Mouse (Mus musculus) G1E-ER4 (cell line): ENCODE results near the gene Ngf. TPM values are rescaled to one million over a fixed set of nuclear protein-coding genes. Genes with fewer than 3 reads are reported as not detected.

Experiments
- GATA1 ChIP-seq: IDR thresholded peaks from one replicate; pipeline ENCODE4 v1.8.0; 2012; ENCODE audit warnings: low read length, inconsistent platforms
- polyA plus RNA-seq: library from polyadenylated mRNA; stranded (reverse); fragments of >175 nt; gene quantifications from 2 replicates; pipeline ENCODE4 v1.2.3, GENCODE M21; 2012

The Ngf gene
- not detected in 2 replicates for polyA plus RNA-seq

- TF ChIP-seq GATA1, result no peak
These were observed at the start of gene Ngf for GRCm38 (mm10) chr3:102469713-102470448. Gene Ngf, plus strand, starts transcription at chr3:102469919.

DNA sequence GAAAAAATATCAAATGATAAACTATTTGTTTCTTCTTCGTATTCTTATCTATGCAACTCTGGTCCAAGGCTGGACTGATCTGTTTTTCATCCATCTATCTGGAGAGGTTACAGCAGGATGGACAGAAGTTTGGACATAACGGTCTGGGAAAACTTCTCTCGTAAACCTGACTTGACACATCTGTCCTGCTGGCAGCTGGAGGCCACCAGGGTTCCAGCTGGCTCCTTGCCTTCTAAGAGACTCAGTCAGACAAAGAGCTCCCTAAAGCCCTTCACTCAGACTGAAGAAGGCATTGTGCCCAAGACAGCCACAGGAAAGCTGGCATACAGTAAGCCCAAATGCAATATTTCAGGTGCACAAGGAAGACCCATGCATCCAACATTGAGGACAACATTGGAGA lies 24.2 kb upstream of the Ngf start:
- TF ChIP-seq GATA1, result no peak

DNA sequence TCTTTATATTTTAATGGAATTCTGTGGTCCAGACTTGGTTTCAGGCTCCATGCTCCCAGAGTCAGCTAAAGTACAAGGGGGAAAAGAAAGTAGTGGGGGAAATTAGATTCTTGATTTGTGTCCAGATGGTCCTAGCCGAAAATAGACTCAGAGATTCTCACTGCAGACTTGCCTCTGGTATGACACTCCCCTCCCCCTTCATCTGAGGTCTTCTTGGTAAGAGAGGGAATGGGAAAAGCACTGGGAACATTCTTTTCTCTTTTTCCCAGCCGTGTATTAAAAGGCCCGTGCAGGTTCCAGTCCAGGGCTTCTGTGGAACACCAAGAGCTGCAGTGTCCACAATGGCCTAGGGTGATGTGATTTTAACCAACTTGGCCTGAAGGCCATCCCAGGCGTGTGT lies 23.0 kb upstream of the Ngf start:
- no peak for TF ChIP-seq GATA1

GRCm38 (mm10) chr3:102454566-102454965 lies 15.2 kb upstream of the Ngf start:
- no peak for TF ChIP-seq GATA1

GRCm38 (mm10) chr3:102460528-102460927 lies 9.2 kb upstream of the Ngf start:
- no peak for TF ChIP-seq GATA1

DNA sequence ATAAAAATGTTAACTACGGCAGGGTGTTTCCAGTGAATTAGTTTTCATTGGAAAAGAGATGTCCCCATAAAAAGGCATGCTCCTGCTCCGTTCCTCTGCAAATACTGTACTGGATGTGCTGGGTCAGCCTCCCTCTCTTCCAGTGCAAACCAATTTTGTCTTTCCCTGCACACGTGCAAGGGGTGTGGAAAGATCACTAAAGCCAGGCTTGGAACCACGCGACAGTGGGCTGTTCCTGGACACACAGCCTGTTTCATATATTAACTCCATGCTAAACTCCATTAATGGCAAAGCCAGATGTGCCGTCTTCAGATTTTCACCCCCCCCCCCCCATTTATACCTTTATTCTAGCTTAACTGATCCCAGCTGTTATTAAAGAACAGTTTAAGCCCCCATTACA lies 8.7 kb upstream of the Ngf start:
- no peak for TF ChIP-seq GATA1

DNA sequence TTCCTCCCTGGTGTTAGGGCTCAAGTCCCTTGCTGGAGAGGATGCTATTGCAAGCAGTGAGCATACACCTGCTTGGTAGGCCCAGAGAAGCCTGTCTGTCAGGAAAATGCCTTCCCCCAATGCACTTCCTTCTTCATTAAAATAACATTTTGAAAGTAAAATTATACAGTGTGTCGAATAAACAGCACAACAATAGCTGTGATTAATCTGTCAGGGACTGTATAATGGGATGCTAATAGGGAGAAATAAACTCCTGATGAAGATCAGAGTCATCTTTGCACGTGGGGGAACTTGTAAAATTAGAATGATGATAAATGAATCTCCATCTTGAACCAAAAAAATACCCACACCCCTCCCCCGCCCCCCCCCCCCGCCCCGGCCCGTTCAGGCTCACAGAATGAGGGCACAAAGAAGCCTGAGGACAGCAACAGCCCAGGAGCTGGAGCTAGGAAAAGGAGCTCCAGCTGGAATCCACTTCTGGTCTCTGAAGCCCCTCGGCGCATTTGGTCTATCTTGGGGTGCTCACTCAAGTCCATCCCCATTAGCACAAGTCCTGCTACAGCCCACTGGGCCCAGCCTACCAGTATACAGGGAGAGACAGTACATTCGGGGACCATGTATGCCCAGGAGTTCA lies 6.9 kb upstream of the Ngf start:
- TF ChIP-seq GATA1, result no peak

- no peak for TF ChIP-seq GATA1
These were observed 6.4 kb upstream of the Ngf start for GRCm38 (mm10) chr3:102463339-102463738.

- no peak for TF ChIP-seq GATA1
These were observed 3.1 kb upstream of the Ngf start for GRCm38 (mm10) chr3:102466587-102466986.

- TF ChIP-seq GATA1, result no peak
These were observed 2.6 kb upstream of the Ngf start for GRCm38 (mm10) chr3:102467121-102467520.

GRCm38 (mm10) chr3:102471251-102471650 lies 1.5 kb downstream of the Ngf start:
- no peak for TF ChIP-seq GATA1

GRCm38 (mm10) chr3:102471799-102472198 lies 2.1 kb downstream of the Ngf start:
- no peak for TF ChIP-seq GATA1

DNA sequence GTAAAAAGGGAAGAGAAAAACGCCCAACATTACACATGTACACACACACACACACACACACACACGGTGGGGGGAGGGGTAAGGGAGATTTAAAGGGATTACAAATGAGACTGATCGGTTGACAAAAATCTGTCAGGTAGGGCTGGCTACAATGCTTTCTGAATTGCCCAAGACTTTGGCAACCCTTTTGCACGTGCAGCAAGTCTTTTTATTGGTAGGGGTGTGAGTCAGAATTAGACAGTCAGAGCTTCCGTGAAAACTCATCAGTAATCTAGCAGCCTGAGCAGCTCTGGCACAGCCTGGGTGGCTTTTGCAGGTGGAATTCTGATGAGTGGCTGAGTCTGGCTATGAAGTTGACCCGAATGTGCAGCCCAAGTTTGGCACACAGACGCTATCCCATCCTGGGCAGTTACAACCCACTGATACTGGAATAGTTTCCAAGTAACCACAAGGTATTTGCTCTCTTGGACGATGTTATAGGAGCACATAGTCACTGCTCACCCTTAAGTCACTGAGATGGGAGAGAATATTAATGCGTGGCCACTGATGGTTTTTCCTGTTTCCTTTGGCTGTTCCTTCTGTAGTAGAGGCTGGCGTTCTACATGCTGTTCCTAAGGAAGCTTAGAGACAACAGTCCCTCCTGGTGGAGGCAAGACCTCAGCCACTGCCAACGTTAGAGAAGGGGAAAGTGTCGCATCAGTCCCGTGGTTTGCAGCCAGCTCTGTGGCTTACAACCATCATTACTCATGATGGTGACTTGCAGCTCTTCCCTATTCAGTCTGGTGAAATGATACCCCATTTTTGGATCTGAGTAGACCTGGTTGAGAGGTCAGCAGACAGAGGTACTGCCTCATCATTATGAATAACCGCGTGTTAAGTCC lies 4.8 kb downstream of the Ngf start:
- TF ChIP-seq GATA1, result no peak

- no peak for TF ChIP-seq GATA1
These were observed 8.4 kb downstream of the Ngf start for GRCm38 (mm10) chr3:102477917-102478694.

- TF ChIP-seq GATA1, result no peak
These were observed 20.8 kb downstream of the Ngf start for GRCm38 (mm10) chr3:102490393-102491123.
